Mouse (Mus musculus) myocyte (in vitro differentiated cells): ENCODE data around the gene Jhy. TPM values are rescaled to one million over a fixed set of nuclear protein-coding genes. Genes with fewer than 3 reads are reported as not detected.

Experiments
- H3K27me3 ChIP-seq: one replicate; pipeline ENCODE4 v1.6.1; 2011; ENCODE audit not compliant: control insufficient read depth, insufficient read depth, insufficient read length
- H3K36me3 ChIP-seq: one replicate; pipeline ENCODE4 v1.6.1; 2011; ENCODE audit not compliant: control insufficient read depth, insufficient read depth
- H3K4me2 ChIP-seq: one replicate; pipeline ENCODE4 v1.6.1; 2011; ENCODE audit warnings: low read depth, control low read depth
- H3K4me3 ChIP-seq: one replicate; pipeline ENCODE4 v1.5.1; 2011; ENCODE audit warnings: mild to moderate bottlenecking, control low read depth, moderate library complexity
- H3K79me2 ChIP-seq: one replicate; pipeline ENCODE4 v1.6.1; 2011; ENCODE audit not compliant: control insufficient read depth, insufficient read depth
- H3ac ChIP-seq: one replicate; pipeline ENCODE4 v1.6.1; 2011; ENCODE audit not compliant: control insufficient read depth, insufficient read length
- CEBPB ChIP-seq: IDR thresholded peaks from 2 replicates; pipeline ENCODE4 v1.6.1; 2011; ENCODE audit warnings: mild to moderate bottlenecking, moderate library complexity; ENCODE audit not compliant: poor library complexity, insufficient read depth, severe bottlenecking
- E2F4 ChIP-seq: IDR thresholded peaks from one replicate; pipeline ENCODE4 v1.6.1; 2011; ENCODE audit warnings: mild to moderate bottlenecking, control low read depth, moderate library complexity; ENCODE audit not compliant: insufficient read depth
- MAX ChIP-seq: IDR thresholded peaks from one replicate; pipeline ENCODE4 v1.6.1; 2011; ENCODE audit warnings: low read depth, mild to moderate bottlenecking, control low read depth
- MYOD1 ChIP-seq, 3 experiments: IDR thresholded peaks; one replicate each; pipeline ENCODE4 v1.6.1; 2011; ENCODE audit warnings: control low read depth in 2 of 3, low read depth in 2 of 3, mild to moderate bottlenecking in 2 of 3, moderate library complexity in 1 of 3; ENCODE audit not compliant: insufficient read length in 2 of 3, control insufficient read depth in 1 of 3
- MYOG ChIP-seq, 3 experiments: IDR thresholded peaks; one replicate each; pipeline ENCODE4 v1.6.1; 2011; ENCODE audit warnings: control low read depth in 2 of 3, low read depth in 2 of 3, mild to moderate bottlenecking in 2 of 3; ENCODE audit not compliant: insufficient read length in 2 of 3, control insufficient read depth in 1 of 3, insufficient read depth in 1 of 3
- POLR2A ChIP-seq: IDR thresholded peaks from one replicate; pipeline ENCODE4 v1.6.1; 2011; ENCODE audit warnings: low read depth, mild to moderate bottlenecking, control low read depth, moderate library complexity; ENCODE audit not compliant: insufficient read length
- POLR2AphosphoS2 ChIP-seq: IDR thresholded peaks from one replicate; pipeline ENCODE4 v1.6.1; 2011; ENCODE audit warnings: low read depth, control low read depth; ENCODE audit not compliant: insufficient read length
- REST ChIP-seq: IDR thresholded peaks from one replicate; pipeline ENCODE4 v1.6.1; 2011; ENCODE audit warnings: mild to moderate bottlenecking, control low read depth, moderate library complexity; ENCODE audit not compliant: insufficient read depth, insufficient read length
- SRF ChIP-seq: IDR thresholded peaks from one replicate; pipeline ENCODE4 v1.6.1; 2011; ENCODE audit warnings: low read depth; ENCODE audit not compliant: control insufficient read depth, insufficient read length
- TCF12 ChIP-seq: IDR thresholded peaks from one replicate; pipeline ENCODE4 v1.6.1; 2011; ENCODE audit warnings: mild to moderate bottlenecking, control low read depth; ENCODE audit not compliant: poor library complexity, insufficient read depth, severe bottlenecking
- TCF3 ChIP-seq: IDR thresholded peaks from one replicate; pipeline ENCODE4 v1.6.1; 2011; ENCODE audit warnings: low read depth, control low read depth; ENCODE audit not compliant: insufficient read length
- USF1 ChIP-seq: IDR thresholded peaks from one replicate; pipeline ENCODE4 v1.6.1; 2011; ENCODE audit warnings: low read depth, mild to moderate bottlenecking, control low read depth, moderate library complexity
- polyA plus RNA-seq: library from polyadenylated mRNA; unstranded; fragments of >200 nt; fragmentation: generic; extraction: Trizol; gene quantifications from one replicate; pipeline ENCODE4 v1.2.1, GENCODE M21; 2012; ENCODE audit warnings: missing spikeins

Jhy gene
- polyA plus RNA-seq, 1 experiment: not detected

DNA sequence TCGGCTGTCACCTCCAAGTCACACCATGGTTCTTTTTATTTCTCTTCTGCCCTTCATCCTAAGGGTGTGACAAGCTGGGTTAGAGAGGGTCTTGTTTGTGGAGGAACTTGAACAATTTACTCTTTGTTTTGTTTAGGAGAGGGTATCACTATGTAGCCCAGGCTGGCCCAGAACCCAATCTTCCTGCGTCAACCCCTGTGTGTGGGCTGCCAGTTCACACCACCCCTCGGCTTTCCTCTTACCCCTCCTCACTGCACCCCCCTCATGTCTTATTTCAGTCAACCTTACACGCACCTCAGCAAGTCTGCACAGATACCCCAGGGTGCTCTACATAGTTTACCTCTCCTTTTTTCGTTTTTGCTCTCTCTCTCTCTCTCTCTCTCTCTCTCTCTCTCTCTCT lies 87.2 kb downstream of the Jhy start:
- Histone ChIP-seq H3K79me2 (no peaks in the 10 kb centered on the region), H3K4me2 (no peak overlapping the region), H3K27me3 (peaks cover 57% of the 10 kb centered on the region), H3K36me3 (no peaks in the 10 kb centered on the region), H3K4me3 (no peak overlapping the region), H3ac (no peak overlapping the region)
- TF ChIP-seq POLR2AphosphoS2: no peak
- TF ChIP-seq E2F4: no peak

DNA sequence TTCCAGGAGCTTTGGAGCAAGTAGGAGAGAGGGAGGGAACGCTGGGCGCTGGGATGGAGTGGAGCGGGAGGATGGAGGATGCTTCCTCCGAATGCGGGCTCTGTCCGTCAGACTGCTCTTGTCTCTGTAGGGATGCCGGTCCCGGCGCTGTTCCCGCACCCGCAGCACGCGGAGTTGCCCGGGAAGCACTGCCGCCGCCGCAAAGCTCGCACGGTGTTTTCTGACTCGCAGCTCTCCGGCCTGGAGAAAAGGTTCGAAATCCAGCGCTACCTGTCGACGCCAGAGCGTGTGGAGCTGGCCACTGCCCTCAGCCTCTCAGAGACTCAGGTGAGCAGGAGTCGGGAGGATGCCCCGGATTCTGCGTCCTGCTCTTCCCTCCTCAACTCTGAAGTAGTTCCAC lies 87.8 kb downstream of the Jhy start:
- no peaks in the 10 kb centered on the region for H3K36me3 ChIP-seq
- no peak overlapping the region for H3ac ChIP-seq
- no peak overlapping the region for H3K4me2 ChIP-seq
- H3K4me3 ChIP-seq: no peak overlapping the region
- no peaks in the 10 kb centered on the region for H3K79me2 ChIP-seq
- TF ChIP-seq POLR2AphosphoS2: no peak
- TF ChIP-seq MAX: no peak
- no peak for TF ChIP-seq POLR2A
- no peak for TF ChIP-seq MYOG (IDR thresholded peaks at IDR 0.05; ENCODE audit: control insufficient read depth in 1 of 3, insufficient read depth in 1 of 3, insufficient read length in 2 of 3, low read depth in 2 of 3)
- TF ChIP-seq CEBPB: no peak
- TF ChIP-seq E2F4: no peak
- TF ChIP-seq SRF: no peak
- TF ChIP-seq USF1: no peak
- no peak for TF ChIP-seq MYOD1 (IDR thresholded peaks at IDR 0.05; ENCODE audit: control insufficient read depth in 1 of 3, insufficient read length in 2 of 3, low read depth in 2 of 3)
- no peak for TF ChIP-seq TCF12
- TF ChIP-seq REST: no peak
- no peak for TF ChIP-seq TCF3
- H3K27me3 ChIP-seq: peaks cover 59% of the 10 kb centered on the region

DNA sequence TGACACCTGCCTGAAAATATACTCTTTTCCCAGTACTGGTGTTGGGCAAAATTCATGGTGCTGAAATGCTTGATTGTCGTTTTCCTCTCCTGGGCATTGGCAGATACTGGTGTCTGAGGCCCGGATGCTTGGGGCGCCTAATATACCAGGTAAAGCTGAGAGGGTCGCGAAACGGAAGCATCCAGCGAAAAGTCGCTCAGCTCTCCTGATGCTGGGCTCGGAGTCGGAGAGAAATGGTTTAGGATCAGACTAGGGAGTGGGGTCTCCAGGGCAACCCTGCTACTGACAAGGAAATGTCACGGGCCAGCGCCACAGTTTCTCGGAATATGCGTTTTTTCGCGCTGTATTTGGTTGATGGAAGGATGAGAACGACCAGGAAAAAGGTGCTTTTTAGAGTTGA lies 88.5 kb downstream of the Jhy start:
- H3K36me3 ChIP-seq: no peaks in the 10 kb centered on the region
- H3K4me3 ChIP-seq: no peak overlapping the region
- H3K4me2 ChIP-seq: no peak overlapping the region
- TF ChIP-seq POLR2A: no peak
- no peak for TF ChIP-seq REST
- TF ChIP-seq SRF: no peak
- no peak for TF ChIP-seq E2F4
- TF ChIP-seq USF1: no peak
- TF ChIP-seq MAX: no peak
- TF ChIP-seq POLR2AphosphoS2: no peak
- no peak for TF ChIP-seq MYOG (IDR thresholded peaks at IDR 0.05; ENCODE audit: control insufficient read depth in 1 of 3, insufficient read depth in 1 of 3, insufficient read length in 2 of 3, low read depth in 2 of 3)
- TF ChIP-seq TCF3: no peak
- no peak for TF ChIP-seq TCF12
- TF ChIP-seq CEBPB: no peak
- no peak for TF ChIP-seq MYOD1 (IDR thresholded peaks at IDR 0.05; ENCODE audit: control insufficient read depth in 1 of 3, insufficient read length in 2 of 3, low read depth in 2 of 3)
- H3K27me3 ChIP-seq: peaks cover 62% of the 10 kb centered on the region
- no peaks in the 10 kb centered on the region for H3K79me2 ChIP-seq
- no peak overlapping the region for H3ac ChIP-seq

DNA sequence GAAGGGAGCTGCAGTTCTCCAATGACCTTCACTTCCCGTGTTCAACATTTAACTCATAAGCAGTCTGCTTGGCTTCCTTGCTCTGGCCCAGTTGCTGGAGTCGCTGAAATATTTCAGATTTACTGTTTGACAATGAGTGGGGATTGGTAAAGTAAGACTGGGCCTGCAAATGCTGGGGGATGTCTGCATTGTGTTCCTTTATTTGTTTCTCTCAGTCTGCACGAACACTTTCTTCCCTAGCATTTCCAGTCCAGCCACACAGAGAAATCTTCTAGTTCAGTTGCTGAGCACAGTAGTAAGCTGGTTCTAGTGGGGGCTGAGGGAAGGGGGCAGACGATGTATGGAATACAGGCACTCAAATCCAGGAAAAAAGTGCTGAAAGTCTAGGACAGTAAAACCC lies 89.0 kb downstream of the Jhy start:
- H3K36me3 ChIP-seq: no peaks in the 10 kb centered on the region
- H3K4me2 ChIP-seq: no peak overlapping the region
- TF ChIP-seq POLR2AphosphoS2 (no peak), MAX (no peak), TCF12 (no peak), REST (no peak), CEBPB (no peak), POLR2A (no peak), MYOD1 (IDR thresholded peaks at IDR 0.05; ENCODE audit: control insufficient read depth in 1 of 3, insufficient read length in 2 of 3, low read depth in 2 of 3) (no peak), SRF (no peak), E2F4 (no peak), TCF3 (no peak), USF1 (no peak)
- H3K79me2 ChIP-seq: no peaks in the 10 kb centered on the region
- H3K27me3 ChIP-seq: peaks cover 58% of the 10 kb centered on the region
- no peak overlapping the region for H3ac ChIP-seq
- no peak overlapping the region for H3K4me3 ChIP-seq

DNA sequence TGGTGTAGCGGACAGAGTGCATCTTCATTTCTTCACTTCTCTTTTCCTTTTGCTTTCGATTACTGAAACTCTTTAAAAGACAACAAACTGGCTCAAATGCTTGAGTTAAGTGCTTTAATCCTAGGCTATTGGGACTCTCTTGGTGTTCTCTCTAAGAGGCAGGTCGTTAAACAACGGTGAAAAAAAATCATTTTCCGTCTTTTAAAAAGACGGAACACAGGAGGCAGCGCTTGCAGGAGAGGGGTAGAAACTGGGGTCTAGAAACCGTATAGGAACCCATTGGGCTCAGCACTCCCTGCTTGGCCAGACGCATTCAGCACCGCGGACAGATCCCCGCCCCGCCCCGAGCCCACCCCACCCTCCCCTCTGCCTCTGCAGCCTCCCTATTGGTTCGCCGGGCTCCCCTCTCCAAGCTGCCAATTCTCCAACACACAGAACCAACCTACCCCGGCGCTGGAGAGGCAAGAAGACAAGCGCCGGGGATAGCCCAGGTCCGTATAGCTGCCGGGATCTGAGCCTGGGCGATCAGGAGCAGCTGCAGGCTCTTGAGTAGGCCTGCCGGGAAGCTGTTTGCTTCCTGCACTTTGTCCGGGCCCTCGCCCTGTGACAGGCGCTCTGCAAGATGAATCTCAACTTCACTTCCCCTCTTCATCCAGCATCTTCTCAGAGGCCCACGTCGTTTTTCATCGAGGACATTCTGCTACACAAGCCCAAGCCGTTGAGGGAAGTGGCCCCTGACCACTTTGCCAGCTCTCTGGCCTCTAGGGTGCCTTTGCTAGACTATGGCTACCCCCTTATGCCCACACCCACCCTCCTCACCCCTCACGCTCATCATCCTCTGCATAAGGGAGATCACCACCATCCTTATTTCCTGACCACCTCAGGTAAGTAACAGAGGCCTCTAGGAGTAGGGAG lies 90.1 kb downstream of the Jhy start, which contains the start of gene Bsx:
Bsx (plus strand) TSS at position 572 of the 915 bp plus-strand sequence.
- no peaks in the 10 kb centered on the region for H3K79me2 ChIP-seq
- H3K36me3 ChIP-seq: no peaks in the 10 kb centered on the region
- peaks cover 50% of the 10 kb centered on the region for H3K27me3 ChIP-seq
- H3ac ChIP-seq: no peak within 1 kb of the TSS
- no peak within 1 kb of the TSS for H3K4me3 ChIP-seq
- no peak within 1 kb of the TSS for H3K4me2 ChIP-seq
- TF ChIP-seq MYOG (IDR thresholded peaks at IDR 0.05; ENCODE audit: control insufficient read depth in 1 of 3, insufficient read depth in 1 of 3, insufficient read length in 2 of 3, low read depth in 2 of 3) (no peak), REST (peak; percentile 74)
